Mouse (Mus musculus) megakaryocyte, embryonic 14.5 days (primary cell): Measurements from ENCODE around the gene Kmt2e.

ENCODE experiments used
- FLI1 ChIP-seq: IDR thresholded peaks from 2 replicates; pipeline ENCODE4 v1.6.1; 2012; ENCODE audit warnings: low read length, inconsistent platforms, mixed read lengths
- GATA1 ChIP-seq: IDR thresholded peaks from 3 replicates; pipeline ENCODE4 v1.6.1; 2012; ENCODE audit warnings: mixed read lengths, low read length, inconsistent platforms, borderline replicate concordance

- TF ChIP-seq GATA1, result no peak
- TF ChIP-seq FLI1, result no peak
These were observed 38.5 kb upstream of the Kmt2e start for GRCm38 (mm10) chr5:23395721-23396120.
